Mouse (Mus musculus) C2C12 (cell line): ENCODE measurements around the gene Zfp408.

Experiments
- CTCF ChIP-seq: IDR thresholded peaks from one replicate; pipeline ENCODE4 v1.5.1; 2011; ENCODE audit not compliant: control insufficient read depth, insufficient read depth, insufficient read length
- MYOG ChIP-seq: IDR thresholded peaks from one replicate; pipeline ENCODE4 v1.6.1; 2011; ENCODE audit not compliant: control insufficient read depth, insufficient read length; ENCODE audit errors: extremely low read depth

GRCm38 (mm10) chr2:91631826-91632225 lies 17.8 kb downstream of the Zfp408 start:
- TF ChIP-seq CTCF, result no peak
- no peak for TF ChIP-seq MYOG
